Mouse (Mus musculus) CH12F3 (cell line): Measurements from ENCODE around the gene Atpaf2.
"Not testable (repeated sequence)": the region's sequence is repeated elsewhere in the genome, so short reads cannot be mapped to it uniquely, and the experiment has no call there.

Experiments
- in situ Hi-C: fragments of 300-500 bp; cut with MboI; formaldehyde crosslinking; loops from 2 replicates; pipeline ENCODE4 v1.14.3; 2020; ENCODE audit warnings: low sequenced_read_pairs

The Atpaf2 gene

DNA sequence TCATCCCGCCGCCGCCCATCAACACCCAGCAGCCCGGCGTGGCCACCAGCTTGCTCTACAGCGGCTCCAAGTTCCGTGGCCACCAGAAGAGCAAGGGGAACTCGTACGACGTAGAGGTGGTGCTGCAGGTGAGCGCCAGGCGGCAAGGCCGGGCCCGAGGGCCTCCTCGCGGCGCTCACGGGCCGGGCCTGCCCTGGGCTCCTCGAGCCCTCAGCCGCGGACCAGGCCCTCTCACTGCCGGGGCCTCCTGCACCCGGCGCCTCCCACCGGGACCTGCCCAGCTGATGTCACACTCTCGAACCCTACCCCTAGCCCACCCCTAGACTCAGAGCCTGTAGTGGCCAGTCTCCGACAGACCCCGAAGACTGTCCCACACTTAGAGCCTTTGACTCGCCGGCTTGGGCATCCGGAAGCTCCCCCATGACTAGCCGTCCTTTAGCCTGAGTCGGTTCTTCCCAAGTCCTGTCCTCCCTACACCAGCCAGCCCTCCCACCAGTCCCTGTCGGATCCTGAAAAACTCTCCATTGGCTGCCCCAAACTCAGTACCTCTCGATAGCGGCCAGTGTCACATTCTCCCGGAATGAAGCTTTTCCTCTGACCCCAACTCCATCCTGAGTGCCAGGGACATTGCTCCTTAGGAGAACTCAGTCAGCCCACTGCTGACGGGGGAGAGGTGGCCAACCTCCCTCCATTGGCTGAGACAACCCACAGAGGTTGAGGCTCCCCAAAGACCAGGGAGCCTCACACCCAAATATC is at the start of gene Atpaf2:
TSS of gene Atpaf2 (minus strand) at position 741 of the 756 bp plus-strand sequence.
- in situ Hi-C loops, result loop anchor here (25.0 kb wide), 1 partner anchor 331 kb away; no protein-coding TSS in a partner anchor

DNA sequence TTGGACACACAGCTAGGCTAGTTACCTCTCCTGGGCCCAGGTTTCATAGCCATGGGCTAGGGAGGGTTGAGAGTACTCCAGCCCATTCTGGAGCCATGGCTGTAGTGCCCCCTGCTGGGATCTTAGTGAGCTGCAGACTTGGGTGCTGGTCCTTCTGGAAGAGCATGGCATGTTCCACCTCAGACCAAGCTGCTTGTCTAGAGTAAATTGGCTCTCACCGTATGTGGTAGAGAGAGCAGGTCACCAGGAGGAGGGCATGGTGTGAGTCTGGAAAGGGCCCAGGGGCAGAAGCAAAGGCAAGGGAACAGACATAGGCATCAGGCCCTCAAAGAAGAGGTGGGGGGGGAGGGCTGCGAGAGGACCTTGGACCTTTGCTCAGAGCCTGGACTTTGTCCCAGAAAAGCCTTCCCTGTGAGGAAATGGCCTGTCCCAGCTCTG is 47.7 kb upstream of the Atpaf2 start:
- in situ Hi-C loops, result no loop called here

DNA sequence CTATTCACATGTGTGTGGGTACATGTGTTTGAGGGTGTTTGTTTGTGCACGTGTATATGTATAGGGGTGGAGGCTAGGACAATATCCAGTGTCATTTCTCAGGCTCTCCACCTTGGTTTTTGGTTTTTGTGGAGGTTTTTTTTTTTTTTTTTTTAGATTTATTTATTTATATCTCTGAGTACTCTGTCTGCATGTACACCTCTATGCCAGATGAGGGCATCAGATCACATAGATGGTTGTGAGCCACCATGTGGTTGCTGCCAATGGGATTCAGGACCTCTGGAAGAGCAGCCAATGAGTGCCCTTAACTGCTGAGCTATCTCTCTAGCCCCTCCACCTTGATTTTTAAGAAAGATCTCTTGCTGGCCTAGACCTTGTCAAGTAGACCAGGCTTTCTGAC is 39.7 kb upstream of the Atpaf2 start:
- in situ Hi-C loops, result no loop called here

DNA sequence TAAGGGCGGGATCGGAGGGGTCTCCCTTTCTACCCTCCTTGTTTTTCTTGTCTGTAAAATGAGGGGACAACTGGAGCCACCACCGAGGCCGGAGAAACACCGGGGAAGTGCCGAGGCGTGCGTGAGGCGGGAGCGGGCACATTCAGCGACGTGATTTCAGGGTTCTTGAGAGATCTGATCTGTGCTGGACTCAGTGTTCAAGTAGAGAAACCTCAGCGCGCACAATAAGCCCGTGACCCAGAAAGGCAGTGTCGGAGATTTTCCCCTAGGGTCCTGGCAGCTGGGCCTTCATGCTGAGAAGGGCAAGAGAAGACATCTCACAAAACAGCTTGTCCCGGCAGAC is 36.5 kb upstream of the Atpaf2 start:
- in situ Hi-C loops, result no loop called here

DNA sequence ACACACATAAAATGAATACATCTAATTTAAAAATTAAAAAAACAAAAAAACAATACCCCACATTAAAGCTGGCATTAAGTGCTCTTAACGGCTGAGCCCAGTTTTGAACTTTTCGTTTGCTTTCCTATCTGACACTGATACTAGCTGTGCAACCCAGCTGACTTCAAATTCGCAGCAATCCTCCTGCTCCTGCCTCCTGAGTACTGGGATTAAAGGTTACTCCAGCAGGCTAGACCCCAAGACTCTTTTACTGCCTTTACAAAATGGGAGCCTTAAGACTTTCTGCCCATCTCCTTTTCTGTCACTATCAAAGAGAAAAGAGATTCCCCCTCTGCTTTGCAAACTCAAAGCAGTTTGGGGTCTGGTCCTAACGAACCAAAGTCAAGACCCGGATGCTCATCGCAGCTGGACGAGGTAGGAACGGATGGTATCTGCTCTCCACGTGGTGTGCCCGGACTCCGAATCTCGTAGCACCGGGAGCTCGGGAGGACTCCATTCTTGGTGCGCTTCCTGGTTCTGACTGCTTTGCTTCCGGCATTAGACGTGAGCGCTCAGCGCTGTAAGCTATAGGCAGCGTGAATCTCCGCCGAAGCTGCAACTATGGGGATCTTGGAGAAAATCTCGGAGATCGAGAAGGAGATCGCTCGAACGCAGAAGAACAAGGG is 36.0 kb upstream of the Atpaf2 start, which contains the start of gene Drg2:
TSS of gene Drg2 (plus strand) at position 512 of the 665 bp plus-strand sequence.
- in situ Hi-C loops, result no loop called here

DNA sequence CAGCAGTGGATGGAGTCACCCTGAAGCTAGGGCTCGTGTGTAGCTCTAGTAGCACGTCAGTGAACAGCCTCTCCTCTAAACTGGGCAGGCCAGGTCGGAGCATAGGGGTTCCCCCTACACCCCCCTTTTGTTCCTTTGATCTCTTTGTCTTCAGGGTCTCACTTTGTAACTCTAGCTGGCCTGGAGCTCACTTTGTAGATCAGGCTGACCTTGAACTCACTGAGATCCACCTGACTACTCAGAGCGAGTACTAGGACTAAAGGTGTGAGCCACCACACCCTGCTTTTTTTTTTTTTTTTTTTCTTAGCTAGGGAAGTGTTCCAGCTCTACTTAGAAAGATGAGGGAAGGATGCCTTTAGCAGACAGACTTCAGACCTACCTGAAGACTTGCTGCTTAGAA is 25.8 kb upstream of the Atpaf2 start:
- in situ Hi-C loops, result no loop called here

DNA sequence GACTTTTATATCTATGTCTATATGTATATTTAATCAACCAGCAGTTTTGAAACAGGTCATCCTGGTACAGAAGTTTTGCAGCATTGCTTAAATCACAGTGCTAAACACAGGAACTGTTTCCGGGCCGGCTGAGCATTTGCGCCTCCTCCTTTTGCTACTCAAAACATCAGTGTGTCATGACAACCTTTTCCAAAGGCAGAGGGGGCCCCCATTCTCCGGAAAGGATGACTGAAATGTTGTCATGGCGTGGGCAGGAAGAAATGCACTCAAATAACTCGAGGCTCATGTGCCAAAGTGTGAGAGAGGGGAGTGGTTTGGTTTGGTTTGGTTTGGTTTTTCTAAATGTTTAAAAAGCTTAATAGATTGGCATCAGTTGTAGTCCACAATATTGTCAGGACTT is 24.6 kb upstream of the Atpaf2 start:
- in situ Hi-C loops, result no loop called here

DNA sequence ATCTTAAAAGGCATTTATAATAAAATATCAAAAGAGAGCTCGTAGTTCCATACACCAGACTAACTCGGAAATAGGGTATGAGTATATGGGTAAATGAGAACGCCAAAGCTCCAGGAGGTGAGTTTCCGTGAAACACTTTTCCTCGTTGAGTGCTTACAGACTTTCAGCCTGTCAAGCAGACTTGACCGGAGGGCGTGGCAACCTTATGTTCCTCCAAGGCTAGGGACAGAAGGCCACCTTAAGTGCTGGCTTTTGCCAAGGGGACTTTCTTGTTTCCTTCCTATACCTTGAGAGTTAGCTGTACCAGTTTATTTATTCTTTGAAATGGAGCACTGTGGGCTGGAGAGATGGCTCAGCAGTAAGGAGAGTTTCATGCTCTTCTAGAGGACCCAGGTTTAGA is 21.9 kb upstream of the Atpaf2 start:
- in situ Hi-C loops, result no loop called here

DNA sequence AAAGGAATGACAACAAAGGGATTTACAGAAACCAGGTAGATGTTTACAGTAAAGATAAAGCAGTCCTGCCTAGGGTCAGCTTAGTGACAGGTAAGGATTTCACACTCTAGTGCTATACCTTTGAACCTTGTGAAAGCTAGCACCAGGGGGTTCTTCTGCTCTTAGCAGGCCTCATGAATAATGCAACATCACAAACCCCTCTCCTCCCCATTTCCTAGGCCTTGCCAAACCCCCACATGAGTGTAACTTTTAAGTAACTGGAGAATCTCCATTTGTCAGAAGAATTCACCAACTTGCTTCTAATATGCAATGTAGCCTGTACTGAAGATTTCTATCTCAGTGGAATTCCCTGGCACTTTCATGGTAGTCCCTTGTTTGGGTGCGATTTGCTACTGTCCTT is 21.4 kb upstream of the Atpaf2 start:
- in situ Hi-C loops, result not testable (repeated sequence)

DNA sequence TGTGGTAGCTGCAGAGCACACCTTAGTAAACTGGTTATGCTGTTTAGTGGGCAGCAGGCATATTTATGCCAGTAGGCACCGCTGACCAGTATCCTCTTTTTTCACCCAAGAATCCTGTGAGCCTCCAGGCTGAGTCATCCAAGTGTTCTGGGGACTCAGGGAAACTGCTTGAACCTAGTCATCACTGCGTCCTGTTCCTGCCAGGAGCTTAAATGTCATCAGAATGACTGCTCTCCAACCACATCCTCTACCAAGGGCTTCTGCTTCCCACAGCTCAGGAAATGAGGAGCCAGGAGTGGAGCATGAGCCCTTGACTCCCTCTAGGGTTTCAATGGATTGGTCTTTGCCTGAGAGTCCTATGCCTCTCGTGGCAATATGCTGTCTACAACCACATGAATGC is 18.4 kb upstream of the Atpaf2 start:
- in situ Hi-C loops, result no loop called here

DNA sequence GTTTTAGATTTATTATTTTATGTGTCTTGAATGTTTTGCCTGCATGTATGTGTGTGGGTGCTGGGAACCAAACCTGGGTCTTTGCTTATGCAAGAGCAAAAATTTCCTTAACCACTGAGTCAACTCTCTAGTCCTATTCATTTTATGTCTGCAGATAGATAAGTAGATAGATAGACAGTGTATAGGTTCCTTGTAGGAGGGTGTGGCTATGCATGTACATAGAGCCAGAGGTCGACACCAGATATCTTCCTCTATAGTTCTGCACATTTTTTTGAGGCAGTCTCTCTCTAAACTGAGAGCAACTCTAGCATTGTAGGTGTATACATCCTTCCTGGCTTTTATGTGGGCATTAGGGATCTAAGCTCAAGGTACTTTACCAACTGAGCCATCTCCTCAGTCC is 16.9 kb upstream of the Atpaf2 start:
- in situ Hi-C loops, result no loop called here

DNA sequence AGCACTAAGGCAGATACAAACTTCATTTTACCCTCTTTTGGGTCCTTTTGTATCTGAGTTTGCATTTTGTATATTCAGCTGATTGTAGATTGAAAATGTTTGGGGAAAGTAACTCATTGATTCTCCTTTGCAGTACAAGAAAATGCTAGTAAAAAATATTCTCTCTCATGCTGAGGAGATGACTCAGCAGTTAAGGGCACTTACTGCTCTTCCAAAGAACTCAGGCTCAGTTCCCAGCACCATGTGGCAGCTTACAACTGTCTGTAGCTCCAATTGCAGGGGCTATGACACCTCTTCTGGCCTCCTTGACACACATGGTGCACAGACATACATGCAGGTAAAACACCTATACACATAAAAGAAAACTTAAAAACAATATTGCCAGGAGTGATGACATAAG is 15.2 kb upstream of the Atpaf2 start:
- in situ Hi-C loops, result no loop called here

DNA sequence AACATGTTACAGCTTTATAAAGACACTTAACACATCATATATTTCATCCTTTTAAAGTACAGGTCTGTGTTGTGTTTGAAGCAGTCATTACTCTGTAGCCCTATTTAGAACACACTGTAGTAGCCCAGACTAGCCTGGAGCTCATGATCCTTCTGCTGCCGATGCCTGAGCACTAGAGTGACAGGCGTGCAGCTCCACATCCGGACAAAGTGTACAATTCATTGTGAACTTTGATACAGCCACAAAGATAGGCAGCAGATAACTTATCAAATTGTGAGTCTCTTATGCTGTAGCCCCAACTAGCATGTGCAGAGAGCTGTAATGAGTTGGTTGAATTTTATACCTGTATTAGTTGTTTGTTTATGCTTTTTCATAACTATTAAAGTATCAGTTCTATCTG is 9.4 kb upstream of the Atpaf2 start:
- in situ Hi-C loops, result no loop called here

DNA sequence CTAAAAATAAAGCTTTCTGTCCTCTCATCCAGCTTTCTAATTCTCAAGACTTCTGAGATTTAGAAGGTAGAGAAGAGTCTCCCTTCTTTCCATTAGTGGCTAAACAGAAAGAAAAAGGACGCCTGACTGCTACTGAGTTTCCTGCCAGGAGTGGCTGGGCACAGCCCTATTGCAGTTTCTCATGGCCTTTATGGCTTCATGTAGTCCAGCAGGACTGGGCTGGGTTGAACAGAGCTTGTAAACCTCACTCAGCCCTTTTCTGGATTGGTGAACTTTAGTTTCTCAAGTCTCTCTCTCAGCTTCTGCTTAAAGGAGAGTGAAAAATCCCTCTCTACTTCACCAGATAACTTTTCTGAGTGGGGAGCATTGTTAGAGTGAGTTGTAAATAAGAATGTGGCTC is 8.2 kb upstream of the Atpaf2 start:
- in situ Hi-C loops, result no loop called here

DNA sequence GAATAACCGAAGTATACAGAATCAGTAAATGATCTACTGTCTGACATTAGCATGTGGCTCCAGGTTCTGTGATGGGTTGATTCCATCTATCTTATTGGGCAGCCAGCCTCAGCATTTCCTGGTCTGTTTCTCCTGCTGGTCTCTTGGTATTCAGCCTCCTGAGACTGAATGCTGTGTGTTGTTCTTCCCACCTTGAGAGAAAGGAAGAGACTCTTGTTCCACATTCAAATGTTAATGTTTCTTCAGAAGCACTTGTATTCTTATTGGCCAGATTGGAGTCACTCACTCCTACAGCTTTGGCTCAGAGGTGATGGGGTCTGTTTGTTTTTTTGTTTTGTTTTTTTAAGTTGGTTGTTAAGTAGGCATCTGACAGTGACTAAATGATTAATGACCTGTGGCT is 4.7 kb upstream of the Atpaf2 start:
- in situ Hi-C loops, result loop anchor here (25.0 kb wide), 1 partner anchor 336 kb away; no protein-coding TSS in a partner anchor

DNA sequence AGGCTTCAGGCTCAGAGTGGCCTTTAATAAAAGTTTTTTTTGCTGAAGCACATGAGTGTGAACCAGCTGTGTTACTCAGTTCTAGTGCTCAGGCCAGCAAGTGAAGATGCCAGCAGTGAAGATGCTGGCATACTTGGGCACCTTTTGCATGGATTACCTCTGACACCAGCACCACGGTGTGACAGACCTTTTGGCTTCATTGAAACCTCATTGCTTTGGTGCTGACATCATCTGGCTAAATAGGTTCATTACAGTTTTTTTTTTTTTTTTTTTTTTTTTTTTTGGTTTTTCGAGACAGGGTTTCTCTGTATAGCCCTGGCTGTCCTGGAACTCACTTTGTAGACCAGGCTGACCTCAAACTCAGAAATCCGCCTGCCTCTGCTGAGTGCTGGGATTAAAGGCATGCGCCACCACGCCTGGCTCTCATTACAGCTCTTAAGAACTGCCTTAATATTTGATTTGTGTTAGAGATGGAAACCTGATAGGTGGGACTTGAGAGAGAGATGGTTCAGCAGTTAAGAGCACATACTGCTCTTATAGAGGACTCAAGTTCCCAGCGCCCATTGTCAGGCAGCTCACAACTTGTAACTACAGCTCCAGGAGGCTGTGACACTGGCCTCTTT is 3.9 kb upstream of the Atpaf2 start:
- in situ Hi-C loops, result loop anchor here (25.0 kb wide), 1 partner anchor 335 kb away; no protein-coding TSS in a partner anchor

DNA sequence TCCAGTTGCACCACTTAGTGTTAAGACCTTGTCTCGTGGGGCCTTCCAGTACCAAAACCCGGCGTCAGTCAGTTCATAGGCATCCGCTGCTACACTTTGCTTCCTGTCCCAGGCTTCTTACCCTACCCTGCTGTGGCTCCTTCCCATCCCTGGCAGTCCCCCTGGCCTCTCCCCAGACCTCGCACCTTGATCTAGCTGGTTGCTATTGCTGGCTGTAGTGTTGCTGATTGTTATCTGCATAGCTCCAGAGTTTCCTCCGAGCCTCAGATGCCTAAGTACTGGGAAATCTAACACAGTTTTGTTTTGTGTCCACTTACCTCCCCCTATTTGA is 181 bp upstream of the Atpaf2 start:
- in situ Hi-C loops, result loop anchor here (25.0 kb wide), 1 partner anchor 331 kb away; no protein-coding TSS in a partner anchor

DNA sequence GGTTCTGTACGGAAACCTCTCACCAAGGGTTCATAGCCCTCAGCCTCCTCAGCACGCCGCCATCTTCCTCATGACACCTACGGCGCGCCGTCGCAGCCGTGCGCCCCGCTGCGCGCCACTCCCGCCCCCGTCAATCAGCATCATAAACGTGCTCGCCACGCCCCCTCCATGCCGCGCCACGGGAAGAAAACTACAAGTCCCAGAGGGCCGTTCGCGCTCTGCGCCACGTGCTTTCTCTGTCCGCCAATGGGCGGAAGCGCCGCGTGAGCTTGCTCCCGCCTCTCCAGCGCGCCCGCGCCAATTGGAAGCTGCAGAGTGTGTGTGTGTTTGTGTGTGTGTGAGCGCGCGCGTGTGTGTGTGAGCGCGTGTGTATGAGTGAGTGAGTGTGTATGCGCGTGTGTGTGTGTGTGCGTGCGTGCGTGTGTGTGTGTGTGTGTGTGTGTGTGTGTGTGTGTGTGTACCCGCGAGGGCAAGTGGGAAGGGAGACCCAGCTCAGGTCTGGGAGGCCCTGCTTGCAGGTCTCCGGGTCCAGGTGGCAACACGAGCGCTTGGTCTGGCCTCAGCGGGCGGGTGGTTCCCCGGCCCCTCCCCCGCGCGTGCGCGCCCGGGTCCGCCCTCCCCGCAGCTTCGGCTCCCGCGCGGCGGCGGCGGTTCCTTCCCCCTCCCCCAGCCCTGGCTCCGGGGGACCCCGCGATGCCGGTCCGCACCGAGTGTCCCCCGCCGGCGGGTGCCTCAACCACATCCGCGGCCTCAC is 1.1 kb downstream of the Atpaf2 start, which contains the start of gene Gid4:
TSS of gene Gid4 (plus strand) at position 183 of the 754 bp plus-strand sequence.
- in situ Hi-C loops, result loop anchor here (25.0 kb wide), 1 partner anchor 330 kb away; no protein-coding TSS in a partner anchor

DNA sequence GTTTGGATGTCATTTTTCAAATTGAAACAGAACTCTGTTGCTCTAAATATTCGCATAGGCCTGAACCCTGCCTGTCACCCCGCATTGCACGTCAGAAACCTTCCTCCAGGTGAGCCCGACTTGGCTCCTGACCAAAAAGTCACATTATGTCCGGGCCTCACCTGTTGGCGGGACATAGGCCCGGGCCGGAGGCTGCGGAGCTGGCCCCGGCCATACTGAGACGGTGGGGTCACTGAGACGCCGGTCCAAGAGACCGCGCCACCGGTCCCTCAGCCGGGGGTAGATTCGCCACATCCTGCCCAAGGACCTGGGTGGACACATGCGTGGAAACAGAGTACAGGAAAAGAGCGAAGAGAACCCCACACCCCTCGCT is 1.7 kb downstream of the Atpaf2 start:
- in situ Hi-C loops, result loop anchor here (25.0 kb wide), 1 partner anchor 329 kb away; no protein-coding TSS in a partner anchor

DNA sequence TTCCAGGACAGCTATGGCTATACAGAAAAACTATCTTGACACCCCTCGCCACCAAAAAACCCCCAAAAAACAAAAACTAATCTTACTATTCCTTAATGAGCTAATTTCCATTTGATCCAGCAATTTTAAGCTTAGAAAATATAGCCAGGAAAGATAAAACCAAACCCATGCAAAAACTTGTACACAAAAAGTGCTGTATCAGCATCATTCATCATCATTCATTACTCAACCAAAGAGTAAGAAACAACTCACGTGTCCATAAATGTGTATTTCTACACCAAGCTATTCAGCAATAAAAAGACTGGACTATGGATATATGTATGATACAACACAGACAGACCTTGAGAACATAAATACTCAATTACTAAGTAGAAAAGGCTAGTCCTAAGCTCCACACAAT is 5.3 kb downstream of the Atpaf2 start:
- in situ Hi-C loops, result loop anchor here (25.0 kb wide), 1 partner anchor 326 kb away; no protein-coding TSS in a partner anchor

DNA sequence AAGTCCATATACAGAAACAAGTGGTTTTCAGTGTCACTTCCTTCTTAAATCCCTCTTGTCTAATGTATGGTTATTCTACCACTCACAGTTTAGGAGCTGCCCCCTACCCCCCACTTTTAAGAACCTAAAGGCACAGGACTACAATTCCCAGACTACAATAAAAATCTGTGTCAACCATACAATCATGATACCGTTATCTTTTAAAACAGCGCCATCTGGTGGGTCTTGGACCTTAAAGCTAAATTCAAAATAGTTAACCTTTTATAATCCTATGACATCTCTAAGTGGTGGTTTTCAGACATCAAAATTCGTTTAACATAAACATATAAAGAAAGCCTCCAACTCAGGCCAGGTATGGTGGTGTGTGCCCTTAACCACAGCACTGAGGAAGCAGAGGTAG is 6.1 kb downstream of the Atpaf2 start:
- in situ Hi-C loops, result loop anchor here (25.0 kb wide), 1 partner anchor 325 kb away; no protein-coding TSS in a partner anchor
